Mouse (Mus musculus) E14TG2a.4 (cell line): ENCODE data around the gene Kin.

Source experiments
- CTCF ChIP-seq: conservative IDR thresholded peaks from 2 replicates; pipeline ENCODE4 v1.5.1; 2014; ENCODE audit warnings: low read length
- NANOG ChIP-seq: IDR thresholded peaks from 2 replicates; pipeline ENCODE4 v1.6.1; 2014; ENCODE audit warnings: borderline replicate concordance, low read length, mixed read lengths
- POU5F1 ChIP-seq: IDR thresholded peaks from 2 replicates; pipeline ENCODE4 v1.6.1; 2014; ENCODE audit warnings: low read length, borderline replicate concordance

GRCm38 (mm10) chr2:10098598-10099215 lies 18.3 kb downstream of the Kin start:
- TF ChIP-seq CTCF (peak; percentile 64), POU5F1 (no peak), NANOG (no peak)
